Mouse (Mus musculus) heart, embryonic 12.5 days (tissue): ENCODE measurements at regions not wholly inside any gene's neighbourhood (a gene's known extent, or its start where the extent isn't known, plus 50 kb on each side); places are given as distances from the start of the nearest gene placed in this dataset.

Experiments used
- ATAC-seq: fragments of 200-750 bp; cut with Nextera tagmentation; 2 replicates; pipeline ENCODE4 v1.8.0; 2017; ENCODE audit warnings: moderate TSS enrichment, moderate library complexity; ENCODE audit not compliant: insufficient number of reproducible peaks, low FRiP score
- H3K27ac ChIP-seq: fragments of 300-500 bp; sonication (generic); 2 replicates; pipeline ENCODE4 v1.5.1; 2016; ENCODE audit warnings: mild to moderate bottlenecking, moderate library complexity; ENCODE audit not compliant: poor library complexity, severe bottlenecking
- H3K27me3 ChIP-seq: fragments of 300-500 bp; sonication (generic); replicated peaks from 2 replicates; pipeline ENCODE4 v1.6.1; 2016; ENCODE audit warnings: mild to moderate bottlenecking, moderate library complexity
- H3K36me3 ChIP-seq: fragments of 300-500 bp; sonication (generic); 2 replicates; pipeline ENCODE4 v1.6.1; 2016; ENCODE audit warnings: mild to moderate bottlenecking, moderate library complexity
- H3K4me1 ChIP-seq: fragments of 300-500 bp; sonication (generic); replicated peaks from 2 replicates; pipeline ENCODE4 v1.6.1; 2016; ENCODE audit warnings: mild to moderate bottlenecking
- H3K4me2 ChIP-seq: fragments of 300-500 bp; sonication (generic); 2 replicates; pipeline ENCODE4 v1.6.1; 2016; ENCODE audit warnings: mild to moderate bottlenecking, moderate library complexity
- H3K4me3 ChIP-seq: fragments of 300-500 bp; sonication (generic); 2 replicates; pipeline ENCODE4 v1.5.1; 2016; ENCODE audit warnings: mild to moderate bottlenecking
- H3K9ac ChIP-seq: fragments of 300-500 bp; sonication (generic); 2 replicates; pipeline ENCODE4 v1.6.1; 2016; ENCODE audit warnings: mild to moderate bottlenecking, moderate library complexity
- H3K9me3 ChIP-seq: fragments of 300-500 bp; sonication (generic); replicated peaks from 2 replicates; pipeline ENCODE4 v1.6.1; 2016; ENCODE audit warnings: mild to moderate bottlenecking, moderate library complexity
- WGBS: fragments of 180-500 bp; shearing (Covaris S2); methylation state at CpG from one replicate; pipeline ENCODE4 v1.1.7; 2016; 5-methylcytosine and 5-hydroxymethylcytosine counted together

DNA sequence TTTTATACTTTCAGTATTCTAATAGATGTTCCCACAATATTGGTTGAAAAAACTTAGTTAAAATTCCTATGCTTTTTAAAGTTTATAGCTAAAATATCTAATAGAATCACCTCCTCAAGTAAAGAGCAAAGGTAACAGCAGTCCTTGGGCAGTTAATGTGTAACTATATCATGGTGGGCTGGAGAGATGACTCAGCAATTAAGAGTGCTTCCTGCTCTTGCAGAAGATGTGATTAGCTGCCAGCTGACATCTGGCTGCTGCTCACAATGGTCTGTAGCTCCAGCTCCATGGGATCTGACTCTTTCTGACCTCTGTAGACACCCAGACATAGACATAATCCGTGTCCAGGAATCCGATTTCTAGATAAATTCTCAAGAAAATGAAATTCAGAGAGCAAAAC is 1044.5 kb upstream of the Lcorl start:
- H3K36me3 ChIP-seq, result no peaks in the 10 kb centered on the region
- WGBS, result 80% methylated on average over 2 of the region's 2 CpGs
- H3K4me3 ChIP-seq, result no peak overlapping the region
- H3K9me3 ChIP-seq, result no peaks in the 10 kb centered on the region
- H3K27ac ChIP-seq, result no peak overlapping the region
- no peaks in the 10 kb centered on the region for H3K27me3 ChIP-seq
- H3K9ac ChIP-seq, result no peak overlapping the region
- H3K4me1 ChIP-seq, result no peaks in the 10 kb centered on the region
- ATAC-seq, result no peak
- H3K4me2 ChIP-seq, result no peak overlapping the region

GRCm38 (mm10) chr5:46894037-46894436 is 1036.6 kb upstream of the Lcorl start:
- H3K9ac ChIP-seq, result no peak overlapping the region
- no peaks in the 10 kb centered on the region for H3K27me3 ChIP-seq
- no peaks in the 10 kb centered on the region for H3K4me1 ChIP-seq
- no peaks in the 10 kb centered on the region for H3K36me3 ChIP-seq
- no peak for ATAC-seq
- no peak overlapping the region for H3K4me3 ChIP-seq
- H3K4me2 ChIP-seq, result no peak overlapping the region
- WGBS, result 69% methylated on average over 2 of the region's 2 CpGs
- no peaks in the 10 kb centered on the region for H3K9me3 ChIP-seq
- no peak overlapping the region for H3K27ac ChIP-seq

- Histone ChIP-seq H3K4me1 (no peaks in the 10 kb centered on the region), H3K4me3 (no peak overlapping the region), H3K36me3 (no peaks in the 10 kb centered on the region), H3K27ac (no peak overlapping the region), H3K27me3 (no peaks in the 10 kb centered on the region), H3K9me3 (no peaks in the 10 kb centered on the region), H3K4me2 (no peak overlapping the region), H3K9ac (no peak overlapping the region)
- no peak for ATAC-seq
Observed at GRCm38 (mm10) chr5:46883956-46884355, 1026.5 kb upstream of the Lcorl start.

DNA sequence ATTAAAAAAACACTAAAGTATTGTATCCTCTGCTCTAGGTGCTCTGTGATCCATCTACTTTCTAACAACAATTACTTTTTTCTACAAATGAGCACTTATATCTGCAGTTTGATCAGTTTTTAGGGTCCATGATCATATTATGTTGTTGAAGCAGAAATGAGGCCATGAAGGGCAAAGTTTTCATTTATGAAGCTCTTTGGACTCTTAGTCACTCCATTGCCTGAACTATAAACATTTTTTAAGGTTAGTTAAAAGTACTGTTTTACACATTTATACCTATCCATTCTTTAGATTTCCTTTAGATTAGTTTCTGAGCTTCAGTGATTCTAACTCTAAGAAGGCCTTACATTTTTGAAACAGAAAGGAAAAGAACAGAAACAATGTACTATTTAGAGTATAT is 999.4 kb upstream of the Lcorl start:
- H3K4me1 ChIP-seq, result no peaks in the 10 kb centered on the region
- no peak overlapping the region for H3K27ac ChIP-seq
- no peaks in the 10 kb centered on the region for H3K27me3 ChIP-seq
- no peaks in the 10 kb centered on the region for H3K36me3 ChIP-seq
- no peak overlapping the region for H3K4me2 ChIP-seq
- no peak overlapping the region for H3K4me3 ChIP-seq
- no peak overlapping the region for H3K9ac ChIP-seq
- no peaks in the 10 kb centered on the region for H3K9me3 ChIP-seq
- no peak for ATAC-seq

- no peak overlapping the region for H3K4me2 ChIP-seq
- H3K4me3 ChIP-seq, result no peak overlapping the region
- no peaks in the 10 kb centered on the region for H3K9me3 ChIP-seq
- H3K4me1 ChIP-seq, result no peaks in the 10 kb centered on the region
- ATAC-seq, result no peak
- WGBS, result 49% methylated on average over 2 of the region's 2 CpGs
- H3K9ac ChIP-seq, result no peak overlapping the region
- no peaks in the 10 kb centered on the region for H3K27me3 ChIP-seq
- H3K27ac ChIP-seq, result no peak overlapping the region
- H3K36me3 ChIP-seq, result no peaks in the 10 kb centered on the region
Observed at GRCm38 (mm10) chr5:46845175-46845574, 987.8 kb upstream of the Lcorl start.

- H3K4me1 ChIP-seq, result no peaks in the 10 kb centered on the region
- no peaks in the 10 kb centered on the region for H3K27me3 ChIP-seq
- no peak overlapping the region for H3K9ac ChIP-seq
- no peaks in the 10 kb centered on the region for H3K9me3 ChIP-seq
- H3K27ac ChIP-seq, result no peak overlapping the region
- H3K4me3 ChIP-seq, result no peak overlapping the region
- ATAC-seq, result no peak
- WGBS, result 85% methylated on average over 4 of the region's 4 CpGs
- no peaks in the 10 kb centered on the region for H3K36me3 ChIP-seq
- no peak overlapping the region for H3K4me2 ChIP-seq
Observed at GRCm38 (mm10) chr5:46836810-46837209, 979.4 kb upstream of the Lcorl start.

DNA sequence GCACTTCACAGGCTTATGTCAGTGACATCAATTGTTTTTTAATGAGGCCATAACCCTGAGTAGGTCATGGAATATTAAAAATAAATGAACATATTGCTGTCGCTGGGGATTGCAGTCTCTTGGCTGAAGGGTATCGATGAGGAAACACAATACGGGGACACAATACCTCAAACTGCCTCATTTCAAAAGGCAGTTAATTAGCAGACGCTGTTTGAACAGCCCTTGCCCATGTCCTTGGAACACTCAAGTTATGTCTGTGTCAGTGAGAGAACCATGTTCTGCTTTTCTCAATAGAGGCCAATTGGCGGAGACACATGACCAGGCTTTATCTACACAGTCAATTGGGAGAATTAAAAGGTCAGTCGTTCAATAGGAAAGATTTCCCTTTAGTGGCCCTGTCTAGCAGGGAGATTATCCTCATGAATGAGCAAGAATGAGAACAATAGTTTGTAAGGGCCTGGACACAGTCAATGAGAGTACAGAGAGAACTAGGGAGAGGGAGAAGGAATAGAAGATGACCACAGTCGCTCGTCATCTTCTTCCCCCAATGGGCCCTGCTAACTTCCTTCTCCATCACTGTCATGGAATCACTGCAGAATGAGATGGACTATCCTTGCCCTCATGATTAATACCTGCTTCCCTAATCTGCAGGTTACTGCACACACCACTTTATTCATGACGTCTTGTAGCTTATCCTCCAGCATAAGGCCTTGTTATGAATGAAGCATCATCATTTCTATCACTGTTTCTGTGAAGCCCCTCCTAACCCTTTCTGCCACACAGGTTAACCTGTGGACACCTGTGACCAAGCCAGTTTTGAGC is 973.6 kb upstream of the Lcorl start:
- Histone ChIP-seq H3K36me3 (no peaks in the 10 kb centered on the region), H3K9ac (no peak overlapping the region), H3K4me1 (no peaks in the 10 kb centered on the region), H3K9me3 (no peaks in the 10 kb centered on the region), H3K27ac (no peak overlapping the region), H3K27me3 (no peaks in the 10 kb centered on the region), H3K4me2 (no peak overlapping the region), H3K4me3 (no peak overlapping the region)
- no peak for ATAC-seq
- WGBS, result 75% methylated on average over 9 of the region's 9 CpGs

DNA sequence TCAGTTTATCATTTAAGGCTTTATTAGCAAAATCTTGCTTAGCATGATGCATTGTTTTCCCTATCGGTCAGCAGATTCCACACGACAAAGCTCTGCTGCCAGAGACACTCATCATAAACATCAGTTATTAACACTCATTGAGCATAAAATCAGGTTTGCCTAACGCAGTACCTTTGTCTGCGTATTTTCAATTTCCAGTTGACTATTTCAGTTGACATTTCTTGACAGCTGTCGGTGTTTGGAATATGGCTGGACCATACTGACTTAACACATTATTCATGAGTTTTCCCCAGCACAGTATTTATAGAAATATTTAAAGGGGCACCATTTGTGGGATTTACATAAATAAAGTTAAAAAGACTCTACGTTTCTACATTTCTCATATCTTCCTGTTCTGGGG is 972.7 kb upstream of the Lcorl start:
- WGBS, result 83% methylated on average over 6 of the region's 6 CpGs
- Histone ChIP-seq H3K27me3 (no peaks in the 10 kb centered on the region), H3K4me2 (no peak overlapping the region), H3K9me3 (no peaks in the 10 kb centered on the region), H3K27ac (no peak overlapping the region), H3K9ac (no peak overlapping the region), H3K4me3 (no peak overlapping the region), H3K4me1 (no peaks in the 10 kb centered on the region), H3K36me3 (no peaks in the 10 kb centered on the region)
- ATAC-seq, result no peak

GRCm38 (mm10) chr5:46826381-46826780 is 969.0 kb upstream of the Lcorl start:
- no peak for ATAC-seq
- no peak overlapping the region for H3K9ac ChIP-seq
- whole genome bisulfite sequencing, result 78% methylated on average over 1 of the region's 1 CpGs
- H3K9me3 ChIP-seq, result no peaks in the 10 kb centered on the region
- H3K27ac ChIP-seq, result no peak overlapping the region
- no peaks in the 10 kb centered on the region for H3K36me3 ChIP-seq
- H3K27me3 ChIP-seq, result no peaks in the 10 kb centered on the region
- no peaks in the 10 kb centered on the region for H3K4me1 ChIP-seq
- no peak overlapping the region for H3K4me3 ChIP-seq
- no peak overlapping the region for H3K4me2 ChIP-seq

- Histone ChIP-seq H3K9ac (no peak overlapping the region), H3K27me3 (no peaks in the 10 kb centered on the region), H3K9me3 (no peaks in the 10 kb centered on the region), H3K4me1 (no peaks in the 10 kb centered on the region), H3K4me2 (no peak overlapping the region), H3K36me3 (no peaks in the 10 kb centered on the region), H3K4me3 (no peak overlapping the region), H3K27ac (no peak overlapping the region)
- no peak for ATAC-seq
- 80% methylated on average over 3 of the region's 3 CpGs for WGBS
Observed at GRCm38 (mm10) chr5:46824934-46825333, 967.5 kb upstream of the Lcorl start.

DNA sequence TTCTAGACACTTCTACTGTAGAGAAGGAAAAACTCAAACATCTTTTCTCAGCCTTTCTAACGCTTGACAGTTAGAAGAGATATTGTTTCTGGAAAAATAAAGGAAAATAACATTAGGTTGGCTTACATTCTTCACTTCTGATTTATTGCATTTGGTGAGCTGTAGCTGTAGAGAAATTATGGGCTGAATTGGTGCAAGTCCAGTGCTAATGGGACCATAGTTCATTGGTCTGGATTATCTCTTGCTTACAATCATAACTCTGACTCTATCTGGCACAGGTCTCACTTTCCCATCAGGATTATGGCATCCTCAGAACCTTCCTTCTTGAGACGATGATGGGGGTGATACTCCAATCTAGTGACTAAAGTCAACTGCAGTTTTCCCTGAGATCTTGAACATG is 937.7 kb upstream of the Lcorl start:
- Histone ChIP-seq H3K4me1 (peaks cover 9% of the 10 kb centered on the region; the same call in 1 of the 2 replicates), H3K9ac (no peak overlapping the region), H3K9me3 (no peaks in the 10 kb centered on the region), H3K27ac (no peak overlapping the region), H3K27me3 (no peaks in the 10 kb centered on the region), H3K36me3 (no peaks in the 10 kb centered on the region), H3K4me2 (no peak overlapping the region), H3K4me3 (no peak overlapping the region)
- 84% methylated on average over 2 of the region's 2 CpGs for WGBS
- ATAC-seq, result no peak

- WGBS, result 40% methylated on average over 7 of the region's 7 CpGs
Observed at GRCm38 (mm10) chr5:46794028-46794705, 936.8 kb upstream of the Lcorl start.

More at GRCm38 (mm10) chr5:46794028-46794705, 936.8 kb upstream of the Lcorl start:
- no peak for ATAC-seq
- H3K27ac ChIP-seq, result no peak overlapping the region
- H3K4me2 ChIP-seq, result no peak overlapping the region
- H3K9me3 ChIP-seq, result no peaks in the 10 kb centered on the region
- no peaks in the 10 kb centered on the region for H3K27me3 ChIP-seq
- H3K36me3 ChIP-seq, result no peaks in the 10 kb centered on the region
- H3K4me3 ChIP-seq, result no peak overlapping the region
- no peak overlapping the region for H3K9ac ChIP-seq
- H3K4me1 ChIP-seq, result peaks cover 9% of the 10 kb centered on the region; the same call in 1 of the 2 replicates
